Mouse (Mus musculus) ES-E14 (cell line): Measurements from ENCODE around the gene Usp35. TPM values are rescaled to one million over a fixed set of nuclear protein-coding genes. Genes with fewer than 3 reads are reported as not detected.

Experiments used
- DNase-seq: peaks from one replicate; pipeline ENCODE4 v3.0.0-alpha.2; 2013; ENCODE audit warnings: low read depth, low spot score
- H3K27ac ChIP-seq: 2 replicates; pipeline ENCODE4 v1.5.1; 2012; ENCODE audit warnings: low read depth, mild to moderate bottlenecking, low read length, moderate library complexity, mixed read lengths; ENCODE audit not compliant: poor library complexity, insufficient read depth, severe bottlenecking
- H3K36me3 ChIP-seq: 2 replicates; pipeline ENCODE4 v1.6.1; 2012; ENCODE audit warnings: mild to moderate bottlenecking, low read length, moderate library complexity, mixed read lengths; ENCODE audit not compliant: control insufficient read depth, poor library complexity, insufficient read depth, severe bottlenecking
- H3K4me1 ChIP-seq, 2 experiments: fragments of 150-350 bp in 1 of 2; sonication (generic) in 1 of 2; 2 replicates each; pipeline ENCODE4 v1.6.1; 2012; ENCODE audit warnings: low read length in 2 of 2, mild to moderate bottlenecking in 1 of 2, mixed read lengths in 1 of 2; ENCODE audit not compliant: control insufficient read depth in 2 of 2, insufficient read depth in 2 of 2, poor library complexity in 1 of 2
- H3K4me3 ChIP-seq, 2 experiments: fragments of 150-350 bp in 1 of 2; sonication (generic) in 1 of 2; 2 replicates each; pipeline ENCODE4 v1.5.1; 2012; ENCODE audit warnings: low read length in 2 of 2, low read depth in 1 of 2, mild to moderate bottlenecking in 1 of 2, mixed read lengths in 1 of 2; ENCODE audit not compliant: insufficient read depth in 1 of 2, poor library complexity in 1 of 2, severe bottlenecking in 1 of 2
- H3K9ac ChIP-seq: 2 replicates; pipeline ENCODE4 v1.6.1; 2012; ENCODE audit warnings: low read depth, mild to moderate bottlenecking, low read length, mixed read lengths; ENCODE audit not compliant: poor library complexity, insufficient read depth, severe bottlenecking
- H3K9me3 ChIP-seq: fragments of 150-350 bp; sonication (generic); 2 replicates; pipeline ENCODE4 v1.6.1; 2012; ENCODE audit warnings: low read depth, mild to moderate bottlenecking, low read length; ENCODE audit not compliant: control insufficient read depth, insufficient read depth
- CHD2 ChIP-seq: IDR thresholded peaks from 2 replicates; pipeline ENCODE4 v1.6.1; 2014; ENCODE audit warnings: mild to moderate bottlenecking, low read depth, low read length, inconsistent platforms
- HCFC1 ChIP-seq: IDR thresholded peaks from 2 replicates; pipeline ENCODE4 v1.6.1; 2012; ENCODE audit warnings: low read length, inconsistent platforms, borderline replicate concordance; ENCODE audit not compliant: insufficient read depth
- MAFK ChIP-seq: IDR thresholded peaks from 2 replicates; pipeline ENCODE4 v1.6.1; 2014; ENCODE audit warnings: mild to moderate bottlenecking, low read depth, low read length, inconsistent platforms; ENCODE audit not compliant: insufficient read depth
- ZC3H11A ChIP-seq: IDR thresholded peaks from 2 replicates; pipeline ENCODE4 v1.6.1; 2012; ENCODE audit warnings: low read depth, mild to moderate bottlenecking, inconsistent platforms, low read length, borderline replicate concordance
- ZNF384 ChIP-seq: IDR thresholded peaks from 2 replicates; pipeline ENCODE4 v1.6.1; 2012; ENCODE audit warnings: low read depth, low read length, inconsistent platforms
- in situ Hi-C, 2 experiments: fragments of 600-800 bp; cut with MboI; formaldehyde crosslinking; loops; one replicate each; pipeline ENCODE4 v1.15.1; 2025; ENCODE audit warnings: low sequenced_read_pairs in 2 of 2, inconsistent platforms in 1 of 2; ENCODE audit not compliant: unreplicated experiment in 2 of 2
- total RNA-seq: library from RNA; depleted of rRNA; stranded (reverse); fragments of 300-350 nt; gene quantifications from 2 replicates; pipeline ENCODE4 v1.2.3, GENCODE M21; 2012

Gene Usp35
- total RNA-seq, 1 experiment: 5.8 TPM

GRCm38 (mm10) chr7:97304471-97304870 is 27.3 kb downstream of the Usp35 start:
- DNase-seq: no peak

GRCm38 (mm10) chr7:97303614-97304013 is 28.2 kb downstream of the Usp35 start:
- no peak for DNase-seq

More at GRCm38 (mm10) chr7:97304471-97304870, 27.3 kb downstream of the Usp35 start:
- H3K36me3 ChIP-seq: no peaks in the 10 kb centered on the region
- H3K9ac ChIP-seq: no peak overlapping the region
- H3K9me3 ChIP-seq: no peaks in the 10 kb centered on the region
- no peak overlapping the region for H3K4me3 ChIP-seq
- in situ Hi-C loops: no loop called here
- TF ChIP-seq ZC3H11A (no peak), ZNF384 (no peak), CHD2 (no peak), HCFC1 (no peak), MAFK (no peak)
- H3K27ac ChIP-seq: no peak overlapping the region
- H3K4me1 ChIP-seq: no peaks in the 10 kb centered on the region

GRCm38 (mm10) chr7:97302876-97303275 is 28.9 kb downstream of the Usp35 start:
- Histone ChIP-seq H3K4me3 (no peak overlapping the region), H3K9me3 (no peaks in the 10 kb centered on the region), H3K9ac (no peak overlapping the region), H3K4me1 (no peaks in the 10 kb centered on the region), H3K27ac (no peak overlapping the region), H3K36me3 (no peaks in the 10 kb centered on the region)
- no peak for DNase-seq
- TF ChIP-seq HCFC1 (no peak), ZNF384 (no peak), CHD2 (no peak), MAFK (no peak)
- in situ Hi-C loops: no loop called here

More at GRCm38 (mm10) chr7:97303614-97304013, 28.2 kb downstream of the Usp35 start:
- TF ChIP-seq MAFK: no peak
- TF ChIP-seq ZNF384: no peak
- TF ChIP-seq CHD2: no peak
- TF ChIP-seq HCFC1: no peak
- no peak for TF ChIP-seq ZC3H11A
- in situ Hi-C loops: no loop called here
- H3K27ac ChIP-seq: no peak overlapping the region
- H3K4me3 ChIP-seq: no peak overlapping the region
- H3K9me3 ChIP-seq: no peaks in the 10 kb centered on the region
- no peaks in the 10 kb centered on the region for H3K4me1 ChIP-seq
- no peaks in the 10 kb centered on the region for H3K36me3 ChIP-seq
- H3K9ac ChIP-seq: no peak overlapping the region

GRCm38 (mm10) chr7:97302261-97302660 is 29.6 kb downstream of the Usp35 start:
- no peaks in the 10 kb centered on the region for H3K36me3 ChIP-seq
- in situ Hi-C loops: no loop called here

GRCm38 (mm10) chr7:97301321-97301720 is 30.5 kb downstream of the Usp35 start:
- DNase-seq: no peak
- H3K27ac ChIP-seq: no peak overlapping the region
- TF ChIP-seq HCFC1 (no peak), ZC3H11A (no peak), MAFK (no peak), ZNF384 (no peak), CHD2 (no peak)
- H3K9me3 ChIP-seq: no peaks in the 10 kb centered on the region
- in situ Hi-C loops: no loop called here
- H3K36me3 ChIP-seq: no peaks in the 10 kb centered on the region
- no peak overlapping the region for H3K4me3 ChIP-seq
- H3K4me1 ChIP-seq: no peaks in the 10 kb centered on the region
- no peak overlapping the region for H3K9ac ChIP-seq

More at GRCm38 (mm10) chr7:97302261-97302660, 29.6 kb downstream of the Usp35 start:
- DNase-seq: no peak
- H3K4me1 ChIP-seq: no peaks in the 10 kb centered on the region
- H3K27ac ChIP-seq: no peak overlapping the region
- no peak overlapping the region for H3K4me3 ChIP-seq
- no peaks in the 10 kb centered on the region for H3K9me3 ChIP-seq
- no peak for TF ChIP-seq ZC3H11A
- no peak for TF ChIP-seq HCFC1
- no peak for TF ChIP-seq CHD2
- TF ChIP-seq ZNF384: no peak
- no peak for TF ChIP-seq MAFK
- H3K9ac ChIP-seq: no peak overlapping the region
